ENCODE assay signal across 19 mouse cellular contexts in the genomic region with DNA sequence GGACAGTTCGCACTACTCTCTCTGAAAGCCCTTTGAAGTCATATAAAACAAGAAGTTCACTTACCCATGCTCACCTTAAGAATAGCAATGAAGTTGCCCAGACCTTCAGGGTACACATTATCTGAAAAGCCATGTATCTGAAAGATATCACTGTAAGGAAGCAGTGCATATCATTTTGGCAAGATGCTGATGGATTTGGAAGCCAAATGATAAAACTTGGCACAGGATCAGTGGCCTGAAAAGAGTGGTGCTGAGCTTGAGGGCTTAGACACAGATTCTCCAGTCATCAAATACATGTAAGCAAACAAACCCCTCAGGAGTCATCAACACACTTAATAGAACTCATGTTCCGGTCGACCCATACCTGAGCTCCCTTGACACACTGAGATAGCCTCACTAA.
"Had no signal": no experiment of that assay in that cellular context is flagged by ENCODE, and none has a peak within 500 bp of the region (broad histone marks: within the 10 kb centered on the region; RNA-seq: fewer than 3 reads in every experiment).

No protein-coding gene starts in this region.

- H3K27me3 ChIP-seq: midbrain, embryonic 13.5 days; midbrain, embryonic 15.5 days; neural tube, embryonic 13.5 days; neural tube, embryonic 15.5 days had no signal

- H3K9me3 ChIP-seq: midbrain, embryonic 13.5 days; midbrain, embryonic 15.5 days; neural tube, embryonic 13.5 days; neural tube, embryonic 15.5 days had no signal

- H3K4me3 ChIP-seq: megakaryocyte, embryonic 14.5 days; midbrain, embryonic 13.5 days; midbrain, embryonic 15.5 days; myocyte; neural tube, embryonic 13.5 days; neural tube, embryonic 15.5 days had no signal

- H3K4me2 ChIP-seq: midbrain, embryonic 11.5 days; midbrain, embryonic 13.5 days; midbrain, embryonic 15.5 days; neural tube, embryonic 13.5 days; neural tube, embryonic 15.5 days had no signal

- H3K27ac ChIP-seq: macrophage; midbrain, embryonic 13.5 days; midbrain, embryonic 15.5 days; neural tube, embryonic 13.5 days; neural tube, embryonic 15.5 days had no signal

- ATAC-seq: liver, postnatal 0 days; midbrain, embryonic 13.5 days; midbrain, embryonic 15.5 days had no signal

- DNase-seq: liver, postnatal 0 days; lung, adult 2 months; lung, postnatal 10 days; retina, postnatal 1 day; right cerebral cortex, adult 18-20 months; right cerebral cortex, postnatal 25 days; right cerebral cortex, postnatal 4 days; spleen, adult 18-20 months; thymus, adult 18-20 months; thymus, postnatal 14 days; thymus, postnatal 36 days had no signal

- H3K9ac ChIP-seq: liver, postnatal 0 days; midbrain, embryonic 13.5 days; midbrain, embryonic 15.5 days; neural tube, embryonic 13.5 days; neural tube, embryonic 15.5 days had no signal

- H3K4me1 ChIP-seq: midbrain, embryonic 13.5 days; midbrain, embryonic 15.5 days; neural tube, embryonic 13.5 days had no signal

- H3K36me3 ChIP-seq: midbrain, embryonic 13.5 days; midbrain, embryonic 15.5 days; neural tube, embryonic 13.5 days; neural tube, embryonic 15.5 days had no signal
